Mouse (Mus musculus) right cerebral cortex, postnatal 36 days (tissue): ENCODE data around the gene AI413582.
A peak's percentile ranks its signal among the peaks of the same experiment; 100 is the strongest.

Experiments
- DNase-seq, 2 experiments: peaks; one replicate each; pipeline ENCODE4 v3.0.0; 2022; ENCODE audit warnings: low spot score in 2 of 2, mixed read lengths in 1 of 2

Gene AI413582

GRCm38 (mm10) chr17:27579816-27580215, 14.3 kb upstream of the AI413582 start:
- no peak for DNase-seq

- no peak for DNase-seq
These were observed 12.9 kb upstream of the AI413582 start for GRCm38 (mm10) chr17:27578487-27578886.

GRCm38 (mm10) chr17:27577468-27577867, 11.9 kb upstream of the AI413582 start:
- DNase-seq, result no peak

- no peak for DNase-seq
These were observed 10.5 kb upstream of the AI413582 start for GRCm38 (mm10) chr17:27576056-27576455.

- DNase-seq, result no peak
These were observed 9.7 kb upstream of the AI413582 start for GRCm38 (mm10) chr17:27575116-27575776.

GRCm38 (mm10) chr17:27574470-27575115, 9.0 kb upstream of the AI413582 start:
- DNase-seq, result peak in 1 of 2 experiments; percentile 61

GRCm38 (mm10) chr17:27573772-27574320, 8.3 kb upstream of the AI413582 start:
- DNase-seq, result no peak

- DNase-seq, result no peak
These were observed 5.8 kb upstream of the AI413582 start for GRCm38 (mm10) chr17:27571315-27571714.

GRCm38 (mm10) chr17:27568228-27568627, 2.7 kb upstream of the AI413582 start:
- no peak for DNase-seq

- no peak for DNase-seq
These were observed 349 bp upstream of the AI413582 start for GRCm38 (mm10) chr17:27565942-27566267.

- DNase-seq, result no peak
These were observed 979 bp downstream of the AI413582 start for GRCm38 (mm10) chr17:27564391-27565162.

- DNase-seq, result no peak
These were observed 1.7 kb downstream of the AI413582 start for GRCm38 (mm10) chr17:27563771-27564244.

GRCm38 (mm10) chr17:27561809-27562526, 3.6 kb downstream of the AI413582 start:
- DNase-seq, result peak; percentile 66 to 68

GRCm38 (mm10) chr17:27560926-27561480, 4.6 kb downstream of the AI413582 start:
- no peak for DNase-seq

- no peak for DNase-seq
These were observed 6.0 kb downstream of the AI413582 start for GRCm38 (mm10) chr17:27559596-27559995.

GRCm38 (mm10) chr17:27558845-27559244, 6.7 kb downstream of the AI413582 start:
- no peak for DNase-seq

- no peak for DNase-seq
These were observed 7.5 kb downstream of the AI413582 start for GRCm38 (mm10) chr17:27557927-27558661.

- no peak for DNase-seq
These were observed 8.2 kb downstream of the AI413582 start for GRCm38 (mm10) chr17:27557181-27557926.

- DNase-seq, result peak in 1 of 2 experiments; percentile 72
These were observed 9.1 kb downstream of the AI413582 start, which contains the start of gene Hmga1 for GRCm38 (mm10) chr17:27556315-27557011. Hmga1 (plus strand) TSS chr17:27556497.
